Mouse (Mus musculus) CH12F3 (cell line): ENCODE measurements around the gene Olfml2a.

Experiments used
- in situ Hi-C: fragments of 300-500 bp; cut with MboI; formaldehyde crosslinking; loops from 2 replicates; pipeline ENCODE4 v1.14.3; 2020; ENCODE audit warnings: low sequenced_read_pairs

The Olfml2a gene

DNA sequence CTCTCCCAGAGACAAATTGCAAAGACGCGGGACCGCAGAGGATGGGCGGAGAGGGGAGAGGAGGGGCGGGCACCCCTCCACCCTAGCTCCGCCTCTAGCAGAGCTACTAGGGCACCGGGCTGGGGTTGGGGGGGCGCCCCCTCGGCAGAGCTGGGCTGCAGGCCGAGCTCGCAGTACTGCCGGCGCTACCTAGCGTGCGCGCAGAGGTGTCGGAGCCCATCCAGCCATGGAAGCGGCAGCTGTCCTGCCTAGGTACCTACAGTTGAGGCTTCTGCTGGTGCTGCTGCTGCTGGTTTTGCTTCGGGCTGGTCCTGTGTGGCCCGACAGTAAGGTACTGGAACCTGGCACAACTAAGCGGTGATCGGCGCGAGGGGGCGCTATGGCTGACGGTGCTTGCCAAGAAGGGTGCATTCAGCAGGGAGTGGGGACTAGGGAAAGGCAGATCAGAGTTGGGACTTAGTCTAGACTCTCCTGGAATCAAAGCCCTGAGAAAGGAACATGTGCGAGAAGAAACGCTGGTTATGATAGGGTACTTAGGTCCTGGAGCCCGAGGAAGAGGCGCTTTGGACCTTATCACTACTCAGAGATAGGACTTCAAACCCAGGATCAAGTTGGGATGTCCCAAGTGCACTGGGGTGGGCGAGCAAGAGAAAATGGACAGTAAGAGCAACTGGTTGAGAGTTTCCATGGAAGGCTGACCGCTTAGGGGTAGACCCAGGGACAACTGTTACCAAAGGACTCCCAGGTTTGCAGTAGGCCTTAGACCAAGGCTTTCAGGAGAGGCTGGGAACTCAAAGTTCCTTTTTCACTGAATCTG is at the start of gene Olfml2a:
Gene Olfml2a, plus strand, starts transcription at position 128 of the 817 bp plus-strand sequence.
- in situ Hi-C loops = loop anchor here (10.0 kb wide), 1 partner anchor 253 kb away; no protein-coding TSS in a partner anchor

DNA sequence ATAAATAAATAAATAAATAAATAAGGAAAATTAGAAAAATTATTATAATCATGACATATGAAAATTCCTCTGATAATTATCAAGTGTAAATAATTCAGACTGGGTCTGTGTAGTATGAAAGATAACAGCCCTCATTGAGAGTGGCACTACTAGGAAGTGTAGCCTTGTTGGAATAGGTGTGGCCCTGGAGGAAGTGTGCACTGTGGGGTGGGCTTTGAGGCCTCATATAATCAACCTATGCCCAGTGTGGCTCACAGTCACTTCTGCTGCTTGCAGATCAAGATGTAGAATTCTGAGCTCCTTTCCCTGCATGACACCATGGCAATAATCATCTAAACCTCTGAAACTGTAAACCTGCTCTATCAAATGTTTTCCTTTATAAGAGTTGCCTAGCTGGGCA is 28.9 kb upstream of the Olfml2a start:
- in situ Hi-C loops = no loop called here

DNA sequence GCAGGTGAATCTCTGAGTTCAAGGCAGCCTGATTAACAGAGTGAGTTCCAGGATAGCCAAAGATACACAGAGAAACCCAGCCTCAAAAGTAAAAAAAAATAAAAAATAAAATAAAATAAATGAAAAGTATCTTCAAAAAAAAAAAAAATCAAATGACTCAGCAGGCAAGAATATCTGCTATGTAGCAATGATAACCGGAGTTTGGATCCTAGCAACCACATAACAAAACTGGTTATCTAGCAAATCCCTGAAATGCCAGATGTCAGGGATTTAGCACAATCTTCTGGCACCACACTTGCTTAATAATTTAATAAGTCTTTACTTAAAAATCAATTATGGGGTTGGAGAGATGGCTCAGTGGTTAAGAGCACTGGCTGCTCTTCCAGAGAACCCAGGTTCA is 27.5 kb upstream of the Olfml2a start:
- in situ Hi-C loops = no loop called here

DNA sequence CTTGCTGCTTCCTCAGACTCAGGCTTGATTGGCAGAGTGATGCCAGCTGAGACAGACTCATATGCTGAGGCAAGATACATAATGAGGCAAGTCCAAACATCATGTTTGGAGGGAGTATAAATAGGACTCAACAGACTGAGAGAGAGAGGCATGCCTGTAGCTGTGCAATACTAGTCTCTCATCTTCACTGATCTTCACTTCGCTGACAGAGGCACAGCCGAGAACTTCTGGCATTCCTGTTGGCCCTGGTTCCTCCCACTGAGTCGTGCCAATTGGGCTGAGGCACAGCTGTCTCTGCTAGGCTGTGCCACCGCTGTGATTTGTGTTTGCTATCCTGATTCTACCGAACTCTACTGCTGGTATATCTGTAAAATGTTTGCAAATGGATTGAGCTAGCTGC is 25.7 kb upstream of the Olfml2a start:
- in situ Hi-C loops = no loop called here

DNA sequence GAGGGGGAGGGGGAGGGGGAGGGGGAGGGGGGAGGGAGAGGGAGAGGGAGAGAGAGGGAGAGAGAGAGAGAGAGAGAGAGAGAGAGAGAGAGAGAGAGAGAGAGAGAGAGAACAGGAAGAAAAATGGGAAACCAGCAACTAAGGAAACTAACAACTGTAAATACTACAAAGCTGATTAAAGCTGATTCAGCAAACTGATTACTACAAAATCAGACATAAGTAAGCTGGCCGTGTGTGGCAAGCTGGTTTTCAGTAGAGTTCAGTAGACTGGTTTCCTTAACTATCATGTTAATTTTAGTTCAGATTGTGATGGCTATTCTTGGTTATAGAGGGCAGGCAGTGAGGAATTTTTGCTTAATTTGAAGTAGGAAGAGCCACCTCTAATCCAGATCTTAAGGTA is 23.2 kb upstream of the Olfml2a start:
- in situ Hi-C loops = no loop called here

DNA sequence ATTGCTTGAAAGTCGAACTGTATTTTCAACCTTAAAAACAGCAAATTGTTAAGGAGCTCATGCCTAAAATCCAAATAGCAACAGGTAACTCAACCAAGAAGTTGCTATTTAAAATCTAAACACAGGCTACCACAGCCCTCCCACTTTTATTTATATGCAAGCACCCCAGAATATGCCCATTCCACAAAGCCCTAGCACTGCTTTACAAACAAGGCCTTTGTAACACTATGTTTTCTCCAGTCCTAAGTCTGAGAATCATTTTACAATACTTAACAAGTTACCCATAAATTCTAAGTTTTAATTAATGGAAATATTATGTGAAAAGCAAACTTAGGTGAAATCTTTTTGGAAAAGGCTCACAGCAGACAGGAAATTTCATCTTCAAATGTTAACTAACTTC is 17.3 kb upstream of the Olfml2a start:
- in situ Hi-C loops = no loop called here

DNA sequence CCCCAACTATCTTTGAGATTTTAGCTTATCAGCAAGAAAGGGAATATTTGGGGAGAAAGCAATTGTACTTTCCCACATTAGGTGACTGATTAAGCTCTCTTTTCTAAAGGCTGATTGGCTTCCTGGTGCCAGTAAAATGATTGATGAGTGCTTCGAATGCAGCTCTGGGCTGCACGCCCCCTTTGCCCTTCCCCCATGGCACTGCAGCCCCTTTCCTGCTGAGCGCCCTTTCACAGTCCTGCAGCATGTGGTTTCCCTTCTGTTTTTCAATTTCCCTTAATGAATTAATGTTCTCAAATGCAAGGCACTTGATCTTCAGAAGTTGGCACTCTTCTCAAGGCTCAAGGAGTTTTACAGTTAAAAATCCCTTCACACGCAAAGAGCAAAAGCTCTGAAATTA is 16.8 kb upstream of the Olfml2a start:
- in situ Hi-C loops = no loop called here

DNA sequence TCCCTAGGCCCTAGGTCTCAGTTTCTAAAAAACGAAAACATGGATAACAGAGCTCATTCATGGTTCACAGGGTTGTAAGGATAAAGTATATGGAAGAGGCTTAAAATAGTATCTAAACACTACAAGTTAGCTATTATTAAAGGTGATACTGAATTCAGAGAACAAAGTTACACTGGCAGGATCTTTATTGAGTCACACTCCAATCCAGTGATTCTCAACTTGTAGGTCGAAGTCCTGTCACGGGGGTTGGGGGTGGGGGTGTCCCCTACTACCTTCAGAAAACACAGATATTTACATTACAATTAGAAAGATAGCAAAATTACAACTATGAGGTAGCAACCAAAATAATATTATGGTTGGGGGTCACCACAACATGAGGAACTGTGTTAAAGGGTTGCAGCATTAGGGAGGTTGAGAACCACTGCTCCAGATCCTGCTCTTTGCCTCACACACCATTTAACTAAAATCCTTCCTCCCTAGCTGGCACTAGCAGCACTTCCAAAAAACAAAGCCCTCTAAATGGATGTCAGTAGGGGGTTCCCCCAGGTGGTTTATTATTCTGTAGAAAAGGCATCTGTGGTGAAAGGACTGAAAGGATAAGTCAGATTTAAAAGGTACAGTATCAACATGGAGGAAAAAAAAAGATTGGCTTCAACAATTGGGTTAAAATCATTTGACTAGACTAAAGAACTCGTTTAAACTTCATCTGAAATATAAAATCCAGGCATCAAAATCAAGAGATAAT is 14.7 kb upstream of the Olfml2a start:
- in situ Hi-C loops = no loop called here

DNA sequence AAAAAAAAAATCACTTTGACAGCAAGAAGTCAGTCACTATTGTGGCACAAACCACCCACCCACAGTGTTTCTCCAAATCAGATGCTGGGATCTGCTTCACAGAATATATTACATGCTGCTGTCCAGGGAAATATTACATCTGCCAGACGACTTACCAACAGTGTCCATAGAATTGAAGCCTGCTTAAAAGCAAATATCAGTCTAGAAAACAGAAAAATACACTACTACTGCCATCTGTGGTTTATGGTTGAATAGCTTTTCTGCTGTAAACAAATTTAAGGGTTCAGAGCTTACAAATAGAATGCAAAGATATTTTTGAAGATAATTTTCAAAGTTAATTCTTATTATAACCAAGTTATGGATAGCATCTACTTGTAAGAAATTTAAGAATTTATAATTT is 10.4 kb upstream of the Olfml2a start:
- in situ Hi-C loops = no loop called here

DNA sequence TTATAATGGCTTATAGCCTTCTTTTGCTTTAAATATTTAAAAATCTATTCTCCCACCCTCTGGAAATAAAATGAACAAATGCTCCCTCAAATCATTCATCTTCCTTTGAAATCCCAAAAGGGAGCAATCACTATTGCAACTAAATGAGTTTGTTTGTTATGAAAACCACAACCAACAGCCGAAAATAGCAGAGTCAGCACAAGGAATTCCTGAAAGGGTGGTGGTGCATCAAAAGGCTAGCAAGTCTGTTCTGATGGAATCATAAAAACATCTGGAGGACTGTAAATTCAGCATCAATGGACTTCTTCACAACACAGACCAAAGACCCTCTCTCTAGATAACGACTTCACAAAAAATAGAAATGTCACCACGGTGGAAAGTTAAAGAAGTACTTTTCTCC is 8.3 kb upstream of the Olfml2a start:
- in situ Hi-C loops = no loop called here

DNA sequence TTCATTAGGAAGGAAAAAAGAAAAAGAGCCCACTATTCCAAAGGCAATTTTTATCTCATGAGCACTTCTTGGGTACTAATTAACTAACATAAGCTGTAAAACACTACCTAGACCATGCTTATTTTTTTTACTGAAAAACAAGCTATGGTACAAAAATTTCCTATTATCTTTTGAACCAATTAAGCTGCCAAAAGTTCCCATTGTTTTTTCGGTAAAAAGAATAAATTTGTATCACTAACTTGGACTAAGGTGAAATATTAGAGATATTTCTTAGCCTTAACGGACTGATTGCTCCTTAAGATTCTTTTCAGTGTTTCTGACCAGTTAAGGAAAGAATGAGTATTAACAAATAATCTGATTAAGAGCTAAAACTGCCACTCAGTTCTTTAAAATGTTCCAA is 7.9 kb upstream of the Olfml2a start:
- in situ Hi-C loops = no loop called here

DNA sequence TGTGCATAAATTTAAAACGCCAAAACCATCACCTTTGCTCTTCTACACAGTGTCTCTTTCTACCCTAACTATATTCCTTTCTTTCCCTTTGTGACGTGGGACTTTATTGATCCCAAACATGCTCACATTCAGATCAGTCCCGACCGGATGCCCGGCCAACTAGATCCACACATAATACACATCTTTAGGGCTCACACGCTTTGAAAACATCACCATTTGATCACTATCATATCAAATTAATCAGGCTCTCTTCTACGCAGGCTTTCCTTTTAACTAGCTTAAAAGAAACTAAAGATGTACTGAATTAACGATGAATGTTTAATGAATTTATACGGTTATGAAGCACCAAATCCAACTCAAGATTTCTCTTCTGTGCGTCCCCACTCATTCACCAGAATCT is 7.2 kb upstream of the Olfml2a start:
- in situ Hi-C loops = no loop called here

DNA sequence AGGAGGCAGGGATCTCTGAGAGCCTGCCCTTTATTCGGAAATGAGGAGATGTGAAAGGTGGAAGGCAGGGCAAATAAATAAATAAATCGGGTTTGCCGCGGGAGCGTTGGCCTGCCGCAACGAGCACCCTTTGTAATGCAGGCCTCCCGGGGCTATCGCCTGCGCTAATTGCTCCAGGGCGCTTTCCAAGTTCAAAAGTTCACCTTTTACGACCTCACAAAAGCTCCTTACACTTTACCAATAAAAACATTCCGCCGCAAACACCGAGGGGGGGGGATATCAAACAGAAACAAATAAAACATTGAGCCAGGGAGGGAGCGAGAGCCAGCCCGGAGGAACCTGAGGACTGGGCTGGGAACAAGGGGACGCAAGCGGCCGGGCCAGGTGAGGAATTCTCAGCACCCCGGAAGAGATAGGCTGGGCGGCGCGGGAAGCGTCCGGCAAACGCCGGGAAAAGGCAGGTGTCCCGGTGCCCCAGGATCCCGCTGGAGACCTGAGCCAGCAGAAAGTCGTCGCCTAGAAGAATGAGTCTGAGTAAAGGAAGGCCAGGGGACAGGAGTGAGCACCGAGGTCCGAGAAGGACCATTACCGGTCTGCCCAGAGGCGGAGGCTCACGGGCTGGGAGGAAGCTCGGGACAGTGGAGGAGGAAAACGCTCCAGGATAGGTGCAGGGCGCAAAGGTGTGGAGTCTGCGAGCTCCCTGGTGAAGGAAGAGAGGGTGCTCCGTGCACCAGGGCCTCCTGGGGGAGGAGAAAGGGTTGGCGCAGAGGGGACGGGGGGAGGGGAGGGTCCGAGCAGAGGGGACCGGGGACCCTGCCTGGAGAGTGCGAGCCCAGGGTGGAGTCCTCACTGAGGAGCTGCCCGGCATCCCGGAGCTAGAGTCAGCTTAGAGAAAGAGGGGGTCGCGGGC is 6.4 kb upstream of the Olfml2a start:
- in situ Hi-C loops = loop anchor here (5.0 kb wide), 1 partner anchor 72 kb away; the partner anchor contains the start of gene Wdr38

DNA sequence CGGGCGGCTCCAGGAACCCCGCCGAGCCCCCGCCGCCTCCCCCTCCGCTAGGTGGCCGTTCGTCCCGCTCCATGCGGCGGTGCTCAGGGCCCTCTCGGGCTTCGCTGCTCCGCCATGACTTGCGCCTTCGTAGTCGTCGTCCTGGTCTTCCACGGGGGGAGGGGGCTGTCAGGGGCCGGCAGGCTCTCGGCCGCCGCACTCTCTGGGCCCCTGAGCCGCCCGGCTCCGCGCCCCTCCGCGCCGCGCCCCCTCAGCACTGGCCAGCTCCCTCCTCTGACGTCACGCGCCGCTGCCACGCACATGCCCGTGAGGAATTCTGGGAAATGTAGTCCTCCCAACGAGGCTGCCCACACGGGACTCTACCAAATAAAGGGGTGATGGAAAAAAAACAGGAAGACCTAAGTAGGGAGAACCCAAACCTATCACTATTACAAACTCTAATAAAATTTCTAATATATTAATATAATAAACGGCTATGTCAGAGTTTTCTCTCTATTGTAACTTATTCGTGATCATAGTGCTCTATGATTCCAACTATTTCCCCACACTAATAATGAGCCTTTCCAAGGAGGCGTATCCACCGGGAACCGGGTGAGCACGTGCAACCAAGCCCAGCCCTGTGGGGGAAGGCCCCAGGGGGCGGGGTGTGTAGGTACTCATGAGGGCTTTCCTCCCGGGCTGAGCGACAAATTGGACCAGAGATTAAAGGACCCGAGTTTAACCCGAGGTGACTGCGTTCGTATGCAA is 5.5 kb upstream of the Olfml2a start:
- in situ Hi-C loops = loop anchor here (5.0 kb wide), 1 partner anchor 71 kb away; the partner anchor contains the start of gene Wdr38

DNA sequence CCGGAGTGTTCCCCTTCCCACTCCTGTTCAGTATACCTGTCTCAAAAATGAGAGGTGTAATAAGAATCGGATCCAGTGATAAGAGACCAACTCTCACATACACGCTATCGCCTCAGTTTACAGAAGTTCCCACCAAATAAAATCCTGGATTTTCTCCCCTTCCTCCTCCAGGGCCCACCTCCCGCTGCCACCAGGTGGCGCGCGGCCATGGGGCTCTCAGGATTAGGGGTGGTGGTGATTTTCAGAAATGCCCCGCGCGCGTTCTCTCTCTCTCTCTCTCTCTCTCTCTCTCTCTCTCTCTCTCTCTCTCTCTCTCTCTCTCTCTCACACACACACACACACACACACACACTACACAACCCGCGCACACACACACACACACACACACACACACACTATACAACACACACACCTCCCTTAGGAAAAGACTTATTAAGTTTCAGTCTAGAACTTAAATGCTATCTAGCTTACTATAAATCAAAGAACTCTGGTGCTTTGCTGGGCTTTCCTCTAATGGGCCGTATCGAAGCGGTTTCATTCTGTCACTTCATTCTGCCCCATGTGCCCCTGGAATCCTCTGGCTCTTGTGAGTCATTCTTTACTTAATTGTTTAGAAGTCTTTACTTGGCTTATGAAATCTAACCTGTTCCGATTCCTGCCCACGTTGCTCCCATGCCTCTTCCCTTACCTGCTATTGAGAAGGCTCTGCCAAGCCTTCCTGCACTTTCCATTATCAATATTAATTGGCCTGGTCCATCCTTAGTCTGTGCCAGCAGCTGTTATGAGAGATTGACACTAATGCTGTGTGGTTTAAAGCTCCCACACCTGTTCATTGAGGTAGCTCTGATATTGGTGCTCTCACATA is 4.4 kb upstream of the Olfml2a start, which contains the start of gene Nr6a1:
Gene Nr6a1, minus strand, starts transcription at position 574 of the 865 bp plus-strand sequence.
- in situ Hi-C loops = loop anchor here (5.0 kb wide), 1 partner anchor 70 kb away; the partner anchor contains the start of gene Wdr38

DNA sequence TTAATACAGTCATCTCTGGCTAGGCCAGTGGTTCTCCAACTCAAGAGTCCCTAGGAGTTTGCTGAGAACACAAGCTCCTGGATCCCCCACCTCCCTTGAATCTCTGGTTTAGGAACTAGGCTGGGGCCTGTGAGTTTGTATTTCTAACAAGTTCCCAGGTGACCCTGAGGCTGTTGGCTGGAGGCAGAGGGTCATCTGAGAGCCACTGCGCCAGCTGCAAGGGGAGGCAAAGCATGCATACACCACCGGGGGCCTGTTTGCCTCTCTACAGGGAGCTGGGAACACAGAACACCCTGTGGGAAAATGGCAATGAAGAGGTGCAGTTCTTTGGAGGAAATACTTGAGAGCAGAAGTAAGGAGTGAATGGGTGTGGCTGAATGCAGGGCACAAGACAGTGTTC is 1.5 kb upstream of the Olfml2a start:
- in situ Hi-C loops = loop anchor here (10.0 kb wide), 1 partner anchor 255 kb away; no protein-coding TSS in a partner anchor

DNA sequence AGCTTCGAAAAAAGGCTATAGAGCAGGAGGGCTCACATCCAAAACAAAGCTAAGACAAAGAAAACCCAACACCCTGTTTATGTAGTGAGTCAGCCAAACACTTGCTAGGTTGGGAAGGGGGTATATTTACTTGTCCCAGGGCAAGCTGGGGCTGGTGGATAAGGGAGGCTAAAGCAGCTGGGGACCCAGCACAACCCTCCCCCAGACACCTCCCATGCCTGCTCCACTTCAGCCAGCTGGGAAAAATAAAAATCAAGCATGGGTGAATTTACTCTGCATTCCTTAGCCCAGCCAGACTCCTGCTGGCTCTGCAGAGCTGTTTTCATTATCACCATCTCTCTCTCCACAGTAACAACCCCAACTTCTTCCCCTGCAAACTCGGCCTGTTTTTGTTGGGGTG is 2.2 kb downstream of the Olfml2a start:
- in situ Hi-C loops = loop anchor here (10.0 kb wide), 1 partner anchor 251 kb away; no protein-coding TSS in a partner anchor

DNA sequence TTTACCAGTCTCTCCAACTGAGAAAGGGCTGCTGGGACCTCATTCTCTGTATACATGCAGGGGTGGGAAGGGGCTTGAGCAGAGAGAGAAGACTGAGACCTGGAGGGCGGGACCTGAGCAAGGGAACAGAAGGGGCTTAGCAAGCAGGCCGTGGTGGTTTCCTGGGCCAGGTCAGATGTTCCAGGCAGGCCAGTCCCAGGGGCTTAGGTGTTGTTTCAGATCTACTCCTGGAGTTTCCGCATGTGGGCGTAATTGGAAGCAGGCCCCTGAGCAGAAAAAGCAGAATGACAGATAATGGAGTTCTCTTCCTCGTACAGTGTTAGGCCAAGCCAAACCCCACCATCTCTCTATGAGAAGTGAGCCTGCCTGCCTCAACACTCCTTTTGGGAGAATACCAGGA is 3.2 kb downstream of the Olfml2a start:
- in situ Hi-C loops = loop anchor here (10.0 kb wide), 1 partner anchor 250 kb away; no protein-coding TSS in a partner anchor
